Mouse (Mus musculus): ENCODE data around the gene Arfgap3.

DNA sequence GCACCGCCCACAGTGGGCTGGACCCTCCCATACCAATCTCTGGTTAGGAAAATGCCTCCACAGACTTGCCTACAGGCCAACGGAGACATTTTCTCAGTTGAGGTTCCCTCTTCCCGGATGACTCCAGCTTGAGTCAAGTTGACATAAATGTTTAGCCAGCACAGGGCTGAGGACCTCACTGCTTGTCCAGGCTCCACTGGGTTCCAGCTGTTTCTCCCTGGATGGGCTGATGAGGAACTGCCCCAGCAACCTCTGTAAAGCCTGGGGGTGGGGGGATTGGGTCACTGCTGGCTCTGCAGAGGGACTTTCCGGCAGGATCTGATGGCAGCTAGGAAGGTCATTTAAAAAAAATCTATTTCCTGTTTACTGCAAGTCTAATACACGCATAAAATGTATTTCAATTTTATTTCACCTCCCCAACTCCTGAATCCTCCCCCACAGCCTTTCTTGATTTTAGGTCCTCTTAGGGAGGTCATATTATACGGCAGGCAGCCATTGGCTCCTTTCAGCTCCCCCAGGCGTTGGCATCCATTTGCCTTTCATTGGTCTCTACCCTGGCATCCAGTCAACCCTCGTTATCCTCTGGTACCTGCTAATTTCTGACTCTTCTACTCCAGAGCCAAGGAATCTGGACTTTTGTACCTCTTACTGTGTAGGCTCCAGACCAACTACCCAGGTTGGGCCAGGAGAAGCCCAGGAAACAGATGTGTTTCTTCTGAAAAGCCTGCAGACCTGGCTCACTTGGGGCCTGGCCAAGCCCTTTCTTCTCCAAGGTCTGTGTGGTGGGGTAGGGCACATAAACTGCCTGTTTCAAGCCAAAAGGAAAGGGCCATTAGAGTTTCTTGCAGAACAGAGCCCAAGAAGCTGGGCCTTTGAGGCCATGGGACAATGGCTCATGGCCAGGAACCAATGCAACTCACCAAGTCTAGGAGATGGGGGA is 56.1 kb downstream of the Arfgap3 start:
- TF ChIP-seq POLR2A (IDR thresholded peaks at IDR 0.05; ENCODE audit: borderline replicate concordance, extremely low read depth, insufficient read depth, insufficient read length, poor library complexity, severe bottlenecking) (no peak), CTCF (IDR thresholded peaks at IDR 0.05; ENCODE audit: borderline replicate concordance, extremely low read depth, insufficient read depth, insufficient read length) (no peak)
